Mouse (Mus musculus): ENCODE measurements around the gene Krt77.

DNA sequence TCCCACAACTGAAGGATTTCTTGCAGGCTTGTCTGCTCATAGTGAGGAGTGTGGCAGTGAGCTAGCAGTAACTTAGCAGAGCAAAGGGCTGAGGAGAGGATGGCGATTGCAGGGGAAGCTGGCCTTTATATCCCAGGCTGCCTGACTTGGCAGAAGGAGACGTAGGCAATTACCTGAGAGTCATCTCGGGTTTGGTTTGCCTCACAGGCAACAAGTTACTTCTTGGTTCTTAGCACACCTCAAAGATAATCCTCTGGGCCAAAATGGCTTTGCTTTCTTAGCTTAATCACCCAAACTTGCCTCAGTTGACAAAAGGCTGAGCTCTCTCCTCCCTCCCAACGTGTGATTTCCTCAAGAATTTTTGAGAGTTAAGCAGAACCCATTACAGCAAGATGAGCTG, 23.3 kb upstream of the Krt77 start, which contains the start of gene Krt76:
- TF ChIP-seq CTCF (IDR thresholded peaks at IDR 0.05; ENCODE audit: insufficient read depth, low read length) = no peak
- no peak for TF ChIP-seq POLR2A (IDR thresholded peaks at IDR 0.05; ENCODE audit: borderline replicate concordance, extremely low read depth, low read depth, low read length)
